Mouse (Mus musculus): ENCODE measurements around the gene Mdm4. TPM values are rescaled to one million over a fixed set of nuclear protein-coding genes. Genes with fewer than 3 reads are reported as not detected.
A peak's percentile ranks its signal among the peaks of the same experiment; 100 is the strongest.

The Mdm4 gene
- 32.2 and 35.9 TPM in 2 replicates for polyA plus RNA-seq (2015; fragmentation: Nextera tagmentation; extraction: Ambion mirVana)

- H3K27ac ChIP-seq, result no peak within 1 kb of the TSS
- ATAC-seq (ENCODE audit: insufficient number of reproducible peaks, low FRiP score, low TSS enrichment, low read depth), result no peak
- 85% methylated on average over 5 of the region's 5 CpGs for WGBS
These were observed at the start of gene Mdm4 for GRCm38 (mm10) chr1:133030461-133030860. Gene Mdm4 (minus strand): TSS chr1:133030561.

GRCm38 (mm10) chr1:133080079-133080561 is 49.8 kb upstream of the Mdm4 start:
- Histone ChIP-seq H3K9ac (no peak overlapping the region), H3K4me2 (no peak overlapping the region), H3K27me3 (no peaks in the 10 kb centered on the region), H3K4me3 (no peak overlapping the region), H3K9me3 (no peaks in the 10 kb centered on the region), H3K36me3 (peaks cover 27% of the 10 kb centered on the region), H3K27ac (no peak overlapping the region), H3K4me1 (peaks cover 25% of the 10 kb centered on the region)
- no peak for ATAC-seq (ENCODE audit: insufficient number of reproducible peaks, low FRiP score, low TSS enrichment, low read depth)
- WGBS, result 50% methylated on average over 9 of the region's 9 CpGs

More at GRCm38 (mm10) chr1:133030461-133030860, at the start of gene Mdm4:
- Histone ChIP-seq H3K4me1 (peaks cover 8% of the 10 kb centered on the region), H3K27me3 (no peaks in the 10 kb centered on the region), H3K4me2 (no peak within 1 kb of the TSS), H3K36me3 (no peaks in the 10 kb centered on the region), H3K4me3 (no peak within 1 kb of the TSS), H3K9ac (no peak within 1 kb of the TSS), H3K9me3 (no peaks in the 10 kb centered on the region)

GRCm38 (mm10) chr1:133079509-133079908 is 49.1 kb upstream of the Mdm4 start:
- H3K4me2 ChIP-seq, result no peak overlapping the region
- H3K27ac ChIP-seq, result no peak overlapping the region
- H3K4me1 ChIP-seq, result peaks cover 21% of the 10 kb centered on the region
- peaks cover 29% of the 10 kb centered on the region for H3K36me3 ChIP-seq
- no peak overlapping the region for H3K4me3 ChIP-seq
- WGBS, result 86% methylated on average over 7 of the region's 7 CpGs
- no peaks in the 10 kb centered on the region for H3K27me3 ChIP-seq
- no peak for ATAC-seq (ENCODE audit: insufficient number of reproducible peaks, low FRiP score, low TSS enrichment, low read depth)
- H3K9ac ChIP-seq, result no peak overlapping the region
- H3K9me3 ChIP-seq, result no peaks in the 10 kb centered on the region

GRCm38 (mm10) chr1:133078338-133078727 is 48.0 kb upstream of the Mdm4 start:
- no peak for ATAC-seq (ENCODE audit: insufficient number of reproducible peaks, low FRiP score, low TSS enrichment, low read depth)
- H3K9ac ChIP-seq, result no peak overlapping the region
- no peaks in the 10 kb centered on the region for H3K9me3 ChIP-seq
- H3K27me3 ChIP-seq, result no peaks in the 10 kb centered on the region
- H3K36me3 ChIP-seq, result peaks cover 32% of the 10 kb centered on the region
- H3K4me3 ChIP-seq, result no peak overlapping the region
- H3K4me1 ChIP-seq, result peaks cover 13% of the 10 kb centered on the region; the same call in 1 of the 2 replicates
- peak overlapping the region; percentile 75 for H3K27ac ChIP-seq
- H3K4me2 ChIP-seq, result no peak overlapping the region
- WGBS, result 45% methylated on average over 1 of the region's 1 CpGs

- Histone ChIP-seq H3K27ac (peak overlapping the region; percentile 75), H3K36me3 (peaks cover 30% of the 10 kb centered on the region)
- peak; percentile 33; the same call in 1 of the 2 replicates for ATAC-seq (ENCODE audit: insufficient number of reproducible peaks, low FRiP score, low TSS enrichment, low read depth)
These were observed 47.4 kb upstream of the Mdm4 start for GRCm38 (mm10) chr1:133077606-133078337.

GRCm38 (mm10) chr1:133076681-133077514 is 46.5 kb upstream of the Mdm4 start:
- H3K4me1 ChIP-seq, result peaks cover 23% of the 10 kb centered on the region

More at GRCm38 (mm10) chr1:133077606-133078337, 47.4 kb upstream of the Mdm4 start:
- H3K9ac ChIP-seq, result no peak overlapping the region
- no peak overlapping the region for H3K4me2 ChIP-seq
- no peaks in the 10 kb centered on the region for H3K27me3 ChIP-seq
- WGBS, result 42% methylated on average over 12 of the region's 12 CpGs
- H3K4me1 ChIP-seq, result peaks cover 14% of the 10 kb centered on the region; the same call in 1 of the 2 replicates
- H3K4me3 ChIP-seq, result no peak overlapping the region
- no peaks in the 10 kb centered on the region for H3K9me3 ChIP-seq

GRCm38 (mm10) chr1:133075651-133076400 is 45.5 kb upstream of the Mdm4 start:
- no peak overlapping the region for H3K27ac ChIP-seq
- H3K9me3 ChIP-seq, result no peaks in the 10 kb centered on the region
- no peak overlapping the region for H3K9ac ChIP-seq
- H3K4me3 ChIP-seq, result no peak overlapping the region
- no peaks in the 10 kb centered on the region for H3K27me3 ChIP-seq
- H3K4me2 ChIP-seq, result no peak overlapping the region
- WGBS, result 75% methylated on average over 6 of the region's 6 CpGs
- no peak for ATAC-seq (ENCODE audit: insufficient number of reproducible peaks, low FRiP score, low TSS enrichment, low read depth)
- H3K36me3 ChIP-seq, result peaks cover 19% of the 10 kb centered on the region
- H3K4me1 ChIP-seq, result peaks cover 33% of the 10 kb centered on the region

More at GRCm38 (mm10) chr1:133076681-133077514, 46.5 kb upstream of the Mdm4 start:
- Histone ChIP-seq H3K27me3 (no peaks in the 10 kb centered on the region), H3K9ac (no peak overlapping the region), H3K4me3 (no peak overlapping the region), H3K9me3 (no peaks in the 10 kb centered on the region), H3K36me3 (peaks cover 22% of the 10 kb centered on the region), H3K27ac (peak overlapping the region; percentile 75), H3K4me2 (no peak overlapping the region)
- no peak for ATAC-seq (ENCODE audit: insufficient number of reproducible peaks, low FRiP score, low TSS enrichment, low read depth)
- 52% methylated on average over 20 of the region's 20 CpGs for WGBS

- Histone ChIP-seq H3K4me2 (no peak overlapping the region), H3K4me3 (no peak overlapping the region), H3K27me3 (no peaks in the 10 kb centered on the region), H3K27ac (no peak overlapping the region), H3K9ac (no peak overlapping the region), H3K9me3 (no peaks in the 10 kb centered on the region), H3K36me3 (peaks cover 12% of the 10 kb centered on the region; the same call in 1 of the 2 replicates), H3K4me1 (peaks cover 40% of the 10 kb centered on the region)
- ATAC-seq (ENCODE audit: insufficient number of reproducible peaks, low FRiP score, low TSS enrichment, low read depth), result no peak
- WGBS, result 94% methylated on average over 13 of the region's 13 CpGs
These were observed 44.2 kb upstream of the Mdm4 start for GRCm38 (mm10) chr1:133074541-133074940.

GRCm38 (mm10) chr1:133073327-133073856 is 43.0 kb upstream of the Mdm4 start:
- Histone ChIP-seq H3K4me2 (no peak overlapping the region), H3K36me3 (peaks cover 8% of the 10 kb centered on the region; the same call in 1 of the 2 replicates), H3K9ac (no peak overlapping the region), H3K9me3 (no peaks in the 10 kb centered on the region), H3K27me3 (no peaks in the 10 kb centered on the region), H3K4me1 (peaks cover 52% of the 10 kb centered on the region), H3K4me3 (no peak overlapping the region), H3K27ac (no peak overlapping the region)
- no peak for ATAC-seq (ENCODE audit: insufficient number of reproducible peaks, low FRiP score, low TSS enrichment, low read depth)
- 56% methylated on average over 9 of the region's 9 CpGs for WGBS

- Histone ChIP-seq H3K9me3 (no peaks in the 10 kb centered on the region), H3K4me1 (peaks cover 49% of the 10 kb centered on the region), H3K27ac (peak overlapping the region; percentile 44), H3K9ac (no peak overlapping the region), H3K4me3 (no peak overlapping the region), H3K36me3 (peaks cover 10% of the 10 kb centered on the region), H3K4me2 (no peak overlapping the region), H3K27me3 (no peaks in the 10 kb centered on the region)
- 56% methylated on average over 16 of the region's 16 CpGs for WGBS
- ATAC-seq (ENCODE audit: insufficient number of reproducible peaks, low FRiP score, low TSS enrichment, low read depth), result no peak
These were observed 41.5 kb upstream of the Mdm4 start for GRCm38 (mm10) chr1:133071666-133072381.

Measured in limb, embryonic 15.5 days (tissue).